Comparison of ENCODE assay signal across 21 mouse cellular contexts in genomic region chr2:160587015-160587835, GRCm38 (mm10). TPM values are rescaled to one million over a fixed set of nuclear protein-coding genes. Genes with fewer than 3 reads are reported as not detected.
DNase-seq lines count a peak whose midpoint lies in the region; ATAC-seq and TF ChIP-seq lines count a peak whose summit lies in the region.
"Had no signal": no experiment of that assay in that cellular context is flagged by ENCODE, and none has a peak within 500 bp of the region (broad histone marks: within the 10 kb centered on the region; RNA-seq: fewer than 3 reads in every experiment).

No protein-coding gene starts in this region.

- DNase-seq in lung, postnatal 0 days (ENCODE audit: low spot score) = no peak
- DNase-seq in lung, postnatal 10 days = no peak
- no peak for DNase-seq in Patski (ENCODE audit: low read depth, low spot score)
- DNase-seq in gastrocnemius, postnatal 36 days = no peak
- DNase-seq: adrenal gland, postnatal 10 days; B cell, adult 2 months; cerebellum, postnatal 25 days; gastrocnemius, postnatal 25 days; kidney, adult 9 months; layer of hippocampus, postnatal 36 days; lung, postnatal 14 days; right cerebral cortex, postnatal 4 days; thymus, postnatal 36 days had no signal

- H3K4me3 ChIP-seq in intestine, postnatal 0 days (ENCODE audit: low read depth, low read length) = no peak overlapping the region
- no peak overlapping the region for H3K4me3 ChIP-seq in intestine, embryonic 16.5 days (ENCODE audit: low read length)
- no peak overlapping the region for H3K4me3 ChIP-seq in lung, postnatal 0 days (ENCODE audit: low read depth, low read length)
- H3K4me3 ChIP-seq: embryonic facial prominence, embryonic 10.5 days; heart, embryonic 15.5 days; hindbrain, embryonic 12.5 days; limb, embryonic 12.5 days had no signal

- no peak overlapping the region for H3K27ac ChIP-seq in intestine, postnatal 0 days (ENCODE audit: low read depth, low read length)
- H3K27ac ChIP-seq in intestine, embryonic 16.5 days (ENCODE audit: low read length) = no peak overlapping the region
- no peak overlapping the region for H3K27ac ChIP-seq in lung, postnatal 0 days (ENCODE audit: low read length)
- H3K27ac ChIP-seq: embryonic facial prominence, embryonic 10.5 days; heart, embryonic 15.5 days; hindbrain, embryonic 12.5 days; limb, embryonic 12.5 days had no signal

- no peak for TF ChIP-seq EP300 in lung, postnatal 0 days (IDR thresholded peaks at IDR 0.05)

- WGBS in intestine, postnatal 0 days = 53% methylated on average over 9 of the region's 9 CpGs
- WGBS in intestine, embryonic 16.5 days = 58% methylated on average over 9 of the region's 9 CpGs
- 70% methylated on average over 9 of the region's 9 CpGs for WGBS in lung, postnatal 0 days

- TF ChIP-seq CTCF in intestine, postnatal 0 days (IDR thresholded peaks at IDR 0.05; ENCODE audit: low read depth) = peak; percentile 34; the same call in 1 of the 2 replicates
- TF ChIP-seq CTCF in lung, postnatal 0 days (IDR thresholded peaks at IDR 0.05) = peak; percentile 28; the same call in 1 of the 2 replicates
- TF ChIP-seq CTCF in Patski (IDR thresholded peaks at IDR 0.05) = peak; percentile 33

- H3K9ac ChIP-seq in intestine, postnatal 0 days (ENCODE audit: low read depth, low read length) = no peak overlapping the region
- no peak overlapping the region for H3K9ac ChIP-seq in intestine, embryonic 16.5 days (ENCODE audit: low read depth, low read length)
- H3K9ac ChIP-seq in lung, postnatal 0 days (replicated peaks; ENCODE audit: low read depth) = no peak overlapping the region
- H3K9ac ChIP-seq: heart, embryonic 15.5 days; hindbrain, embryonic 12.5 days; limb, embryonic 12.5 days had no signal

- intact Hi-C loops in gastrocnemius, postnatal 36 days (cut with DNase I) = no loop called here

- H3K27me3 ChIP-seq in intestine, postnatal 0 days (replicated peaks; ENCODE audit: control insufficient read depth, insufficient read depth, low read length) = peaks cover 3% of the 10 kb centered on the region; the same call in 1 of the 2 replicates
- H3K27me3 ChIP-seq in intestine, embryonic 16.5 days (replicated peaks; ENCODE audit: control insufficient read depth, insufficient read depth, low read length) = no peaks in the 10 kb centered on the region
- no peaks in the 10 kb centered on the region for H3K27me3 ChIP-seq in lung, postnatal 0 days (replicated peaks; ENCODE audit: insufficient read depth, low read length)
- H3K27me3 ChIP-seq in Patski = peaks cover 20% of the 10 kb centered on the region

- ATAC-seq in intestine, postnatal 0 days = no peak
- ATAC-seq in intestine, embryonic 16.5 days = no peak
- ATAC-seq in lung, postnatal 0 days = no peak
- no peak for ATAC-seq in Patski
- ATAC-seq in megakaryocyte-erythroid progenitor cell, adult 5-6 weeks (replicated peaks; ENCODE audit: low FRiP score, low TSS enrichment, poor library complexity, severe bottlenecking) = 0 out of 2 replicates have a peak, but pooled peaks have one; percentile 46

- H3K4me1 ChIP-seq in intestine, postnatal 0 days (replicated peaks; ENCODE audit: control insufficient read depth, insufficient read depth, low read length) = no peaks in the 10 kb centered on the region
- no peaks in the 10 kb centered on the region for H3K4me1 ChIP-seq in intestine, embryonic 16.5 days (ENCODE audit: control insufficient read depth, insufficient read depth, low read length)
- no peaks in the 10 kb centered on the region for H3K4me1 ChIP-seq in lung, postnatal 0 days (ENCODE audit: insufficient read depth, low read depth, low read length)

- no peak overlapping the region for H3K4me2 ChIP-seq in intestine, postnatal 0 days (replicated peaks; ENCODE audit: low read depth)
- H3K4me2 ChIP-seq in intestine, embryonic 16.5 days (ENCODE audit: low read depth, low read length) = no peak overlapping the region
- H3K4me2 ChIP-seq in lung, postnatal 0 days (replicated peaks; ENCODE audit: low read depth, low read length) = no peak overlapping the region
- H3K4me2 ChIP-seq: heart, embryonic 15.5 days; hindbrain, embryonic 12.5 days; limb, embryonic 12.5 days; midbrain, embryonic 11.5 days had no signal

- no peaks in the 10 kb centered on the region for H3K9me3 ChIP-seq in intestine, postnatal 0 days (ENCODE audit: control insufficient read depth)
- no peaks in the 10 kb centered on the region for H3K9me3 ChIP-seq in intestine, embryonic 16.5 days (ENCODE audit: control insufficient read depth, low read length)
- H3K9me3 ChIP-seq in lung, postnatal 0 days (ENCODE audit: low read length) = no peaks in the 10 kb centered on the region
- H3K9me3 ChIP-seq: embryonic facial prominence, embryonic 10.5 days; heart, embryonic 15.5 days; hindbrain, embryonic 12.5 days; limb, embryonic 12.5 days had no signal

- H3K36me3 ChIP-seq in intestine, postnatal 0 days (ENCODE audit: control insufficient read depth, insufficient read depth) = no peaks in the 10 kb centered on the region
- H3K36me3 ChIP-seq in intestine, embryonic 16.5 days (ENCODE audit: control insufficient read depth, insufficient read depth, low read length) = no peaks in the 10 kb centered on the region
- no peaks in the 10 kb centered on the region for H3K36me3 ChIP-seq in lung, postnatal 0 days (ENCODE audit: insufficient read depth, low read length)
- H3K36me3 ChIP-seq: embryonic facial prominence, embryonic 10.5 days; heart, embryonic 15.5 days; hindbrain, embryonic 12.5 days; limb, embryonic 12.5 days had no signal

- in situ Hi-C loops in Patski (cut with MboI; ENCODE audit: low pct_unique_long_range_greater_than_20kb) = loop anchor here (25.0 kb wide), 1 partner anchor 975 kb away; no protein-coding TSS in a partner anchor

- POLR2A ChIA-PET in Patski (lab: Charles Lee) = interaction anchor here (0.6 to 0.7 kb wide), 2 partner anchors 428 to 1274 kb away, joined by 3 to 14 read pairs; no protein-coding TSS in a partner anchor

- CTCF ChIA-PET in Patski (lab: Charles Lee) = no interaction called here

RNA-seq across cellular contexts. Expression of gene Top1, which starts 58.5 kb away (rescaled TPM):
- polyA plus RNA-seq in intestine, postnatal 0 days (2015; fragmentation: Nextera tagmentation; extraction: Ambion mirVana) = 32.7 and 39.2 TPM in 2 replicates
- polyA plus RNA-seq in intestine, embryonic 16.5 days (2015; fragmentation: Nextera tagmentation; extraction: Ambion mirVana) = 47.4 and 53.4 TPM in 2 replicates
- polyA plus RNA-seq in lung, postnatal 0 days (2015; fragmentation: Nextera tagmentation; extraction: Ambion mirVana) = 38.7 and 51.5 TPM in 2 replicates
- polyA plus RNA-seq in Patski (2021) = 80.7 TPM
- total RNA-seq in megakaryocyte-erythroid progenitor cell, adult 5-6 weeks (2014; fragmentation: Nextera tagmentation) = 93.4 and 93.5 TPM in 2 replicates
- 205 and 207 TPM in 2 replicates for total RNA-seq in megakaryocyte-erythroid progenitor cell, adult 5-6 weeks (2017)
- total RNA-seq in gastrocnemius, postnatal 36 days (2021) = 10 to 100 TPM; 30.3 to 34.2 TPM
